Mouse (Mus musculus): ENCODE results near the gene Egln1. TPM values are rescaled to one million over a fixed set of nuclear protein-coding genes. Genes with fewer than 3 reads are reported as not detected.

Egln1 gene
- polyA plus RNA-seq (2012; rRNA removed), result 33.0 and 36.5 TPM in 2 replicates

GRCm38 (mm10) chr8:124949209-124950068 lies at the start of gene Egln1:
Gene Egln1 (minus strand): TSS chr8:124949324.

GRCm38 (mm10) chr8:124897386-124898250 lies 51.5 kb downstream of the Egln1 start, which contains the start of the genes Exoc8 and Sprtn:
Gene Exoc8 (minus strand): TSS chr8:124897705.
Gene Sprtn (plus strand): TSS chr8:124897886.

GRCm38 (mm10) chr8:124862321-124863162 lies 86.6 kb downstream of the Egln1 start, which contains the start of the genes Gnpat and 2810004N23Rik:
Gene Gnpat (plus strand): TSS chr8:124863033.
Gene 2810004N23Rik (minus strand): TSS chr8:124863120.

Other genes with a start within 250 kb of the Egln1 start
- gene Ttc13, start 227.3 kb downstream of the Egln1 start, polyA plus RNA-seq (2012; rRNA removed), result 15.4 and 15.5 TPM in 2 replicates
- gene Arv1, start 227.2 kb downstream of the Egln1 start, polyA plus RNA-seq (2012; rRNA removed), result 11.9 and 13.1 TPM in 2 replicates
- gene Fam89a, start 197.5 kb downstream of the Egln1 start, polyA plus RNA-seq (2012; rRNA removed), result 1.3 and 2.1 TPM in 2 replicates
- 0.10 and 0.12 TPM in 2 replicates for gene Trim67, start 156.2 kb downstream of the Egln1 start, polyA plus RNA-seq (2012; rRNA removed)
- gene Gnpat, start 86.3 kb downstream of the Egln1 start, polyA plus RNA-seq (2012; rRNA removed), result 28.0 and 28.5 TPM in 2 replicates
- gene 2810004N23Rik, start 86.2 kb downstream of the Egln1 start, polyA plus RNA-seq (2012; rRNA removed), result 7.7 and 8.9 TPM in 2 replicates
- 12.6 and 13.5 TPM in 2 replicates for gene Exoc8, start 51.6 kb downstream of the Egln1 start, polyA plus RNA-seq (2012; rRNA removed)
- gene Sprtn, start 51.4 kb downstream of the Egln1 start, polyA plus RNA-seq (2012; rRNA removed), result 10.7 and 11.7 TPM in 2 replicates
- 23.3 and 23.7 TPM in 2 replicates for gene Tsnax, start 63.7 kb upstream of the Egln1 start, polyA plus RNA-seq (2012; rRNA removed)
- 0.21 and 0.51 TPM in 2 replicates for gene Disc1, start 104.9 kb upstream of the Egln1 start, polyA plus RNA-seq (2012; rRNA removed)